Mouse (Mus musculus): ENCODE results near the gene Olfr1347.

- no peak for TF ChIP-seq CTCF (IDR thresholded peaks at IDR 0.05; ENCODE audit: extremely low read depth, insufficient read depth, insufficient read length, insufficient replicate concordance)
- no peak for TF ChIP-seq POLR2A (IDR thresholded peaks at IDR 0.05; ENCODE audit: low read depth, low read length)
Observed at GRCm38 (mm10) chr7:6447771-6448170, 51.8 kb downstream of the Olfr1347 start.

Measured in spleen, adult 2 months (tissue).